Mouse (Mus musculus): ENCODE data around the gene Naa25. TPM values are rescaled to one million over a fixed set of nuclear protein-coding genes. Genes with fewer than 3 reads are reported as not detected.

Gene Naa25
- polyA plus RNA-seq, 1 experiment from 2014 or later: 55.0 TPM

DNA sequence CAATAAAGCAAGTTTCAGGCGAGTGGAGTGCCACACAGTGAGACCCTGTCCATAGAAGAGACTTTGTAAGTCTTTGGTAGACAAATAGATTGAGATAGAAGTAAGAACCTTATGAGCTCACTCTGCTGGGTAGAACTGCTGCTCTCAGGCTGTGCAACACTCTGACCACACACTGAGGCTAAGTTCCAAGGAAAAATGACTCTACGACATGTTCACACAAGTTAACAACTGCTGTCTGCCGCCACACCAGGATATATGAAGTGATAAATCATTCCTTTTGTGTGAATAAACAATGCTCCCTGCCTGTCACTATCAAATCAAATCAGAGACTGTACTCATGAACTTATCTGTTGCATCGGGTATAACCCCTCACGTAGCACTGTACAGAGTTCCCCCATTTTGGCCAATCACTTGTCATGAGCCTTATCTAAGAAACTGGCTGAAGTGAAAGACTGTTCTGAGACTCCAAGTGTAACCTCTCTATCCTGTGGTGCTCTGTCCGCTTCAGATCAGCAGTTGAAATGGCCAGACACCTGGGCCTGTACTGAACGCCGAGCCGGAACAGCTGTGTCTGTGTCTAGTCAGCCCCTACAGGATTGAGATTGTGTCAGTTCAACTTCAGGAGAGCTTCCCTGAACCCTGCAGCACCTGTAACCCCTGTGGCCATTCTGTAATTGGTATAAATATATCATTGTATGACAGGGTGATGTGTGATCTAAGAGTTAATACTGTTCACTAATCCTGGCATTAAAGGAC, 58.0 kb downstream of the Naa25 start:
- ATAC-seq: no peak
- Histone ChIP-seq H3K4me2 (ENCODE audit: low read length) (no peak overlapping the region), H3K4me1 (ENCODE audit: control insufficient read depth, insufficient read depth, low read length) (peaks cover 7% of the 10 kb centered on the region; the same call in 1 of the 2 replicates), H3K27ac (ENCODE audit: low read length) (no peak overlapping the region), H3K9ac (ENCODE audit: low read depth, low read length) (no peak overlapping the region), H3K36me3 (ENCODE audit: control insufficient read depth, insufficient read depth, low read length) (no peaks in the 10 kb centered on the region), H3K9me3 (replicated peaks; ENCODE audit: control insufficient read depth, low read length, poor library complexity, severe bottlenecking) (no peaks in the 10 kb centered on the region), H3K27me3 (ENCODE audit: control insufficient read depth, insufficient read depth, low read depth, low read length) (no peaks in the 10 kb centered on the region), H3K4me3 (ENCODE audit: low read depth, low read length) (no peak overlapping the region)
- WGBS: 84% methylated on average over 9 of the region's 9 CpGs

DNA sequence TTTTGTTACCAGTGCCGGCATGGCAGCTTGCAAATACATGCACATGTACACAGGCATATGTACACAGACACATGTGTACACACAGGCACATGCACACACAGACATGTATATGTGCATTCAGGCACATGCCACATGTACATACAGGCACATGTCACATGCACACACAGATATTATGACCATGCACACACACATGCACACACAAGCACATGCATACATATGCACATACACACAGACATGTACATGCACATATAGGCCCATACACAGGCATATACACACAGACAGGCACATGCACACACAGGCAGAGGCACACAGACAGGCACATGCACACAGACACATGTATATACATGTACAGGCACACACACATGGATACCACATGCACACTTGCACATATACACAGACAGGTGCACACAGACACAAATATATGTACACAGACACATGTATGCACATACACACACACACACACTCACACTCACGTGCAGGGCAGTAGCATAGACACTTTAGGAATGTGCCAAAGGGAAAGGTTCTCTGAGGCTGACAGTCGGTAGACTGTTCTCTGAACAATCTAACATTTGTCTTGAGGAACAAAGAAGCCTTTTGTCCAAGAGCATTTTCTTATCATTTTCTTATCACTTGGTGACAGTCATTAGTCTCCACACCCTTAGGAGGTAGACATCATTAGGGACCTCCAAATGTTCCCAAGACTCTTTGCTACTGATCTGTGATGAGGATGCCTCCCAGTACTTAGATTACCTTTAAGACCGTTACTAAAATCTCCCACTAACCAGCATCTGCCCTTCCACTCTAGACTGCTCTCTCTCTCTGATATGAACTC, 63.8 kb downstream of the Naa25 start:
- ATAC-seq: no peak
- Histone ChIP-seq H3K9me3 (replicated peaks; ENCODE audit: control insufficient read depth, low read length, poor library complexity, severe bottlenecking) (no peaks in the 10 kb centered on the region), H3K4me1 (ENCODE audit: control insufficient read depth, insufficient read depth, low read length) (no peaks in the 10 kb centered on the region), H3K36me3 (ENCODE audit: control insufficient read depth, insufficient read depth, low read length) (no peaks in the 10 kb centered on the region), H3K27ac (ENCODE audit: low read length) (no peak overlapping the region), H3K27me3 (ENCODE audit: control insufficient read depth, insufficient read depth, low read depth, low read length) (no peaks in the 10 kb centered on the region), H3K9ac (ENCODE audit: low read depth, low read length) (no peak overlapping the region), H3K4me3 (ENCODE audit: low read depth, low read length) (no peak overlapping the region), H3K4me2 (ENCODE audit: low read length) (no peak overlapping the region)
- 68% methylated on average over 4 of the region's 4 CpGs for WGBS

DNA sequence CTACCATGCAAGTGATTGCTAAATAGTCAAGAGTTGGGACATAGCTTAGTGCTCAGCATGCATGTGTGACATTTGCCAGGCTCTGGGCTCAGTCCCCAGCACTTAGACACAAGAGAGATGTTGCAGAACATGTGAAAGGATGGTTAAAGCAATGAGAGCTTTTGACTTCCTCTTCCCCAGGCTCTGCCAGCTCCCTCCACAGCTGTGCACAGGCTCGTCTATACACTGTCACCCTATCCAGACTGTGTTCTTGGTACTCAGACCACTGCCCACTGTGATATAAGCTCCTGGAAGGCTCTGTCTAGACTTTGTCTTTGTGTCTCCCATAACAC, 64.4 kb downstream of the Naa25 start:
- Histone ChIP-seq H3K9me3 (replicated peaks; ENCODE audit: control insufficient read depth, low read length, poor library complexity, severe bottlenecking) (no peaks in the 10 kb centered on the region), H3K4me2 (ENCODE audit: low read length) (no peak overlapping the region), H3K9ac (ENCODE audit: low read depth, low read length) (no peak overlapping the region), H3K27me3 (ENCODE audit: control insufficient read depth, insufficient read depth, low read depth, low read length) (no peaks in the 10 kb centered on the region), H3K4me1 (ENCODE audit: control insufficient read depth, insufficient read depth, low read length) (no peaks in the 10 kb centered on the region), H3K27ac (ENCODE audit: low read length) (no peak overlapping the region), H3K36me3 (ENCODE audit: control insufficient read depth, insufficient read depth, low read length) (no peaks in the 10 kb centered on the region), H3K4me3 (ENCODE audit: low read depth, low read length) (no peak overlapping the region)
- ATAC-seq: no peak
- 39% methylated on average over 1 of the region's 1 CpGs for WGBS

DNA sequence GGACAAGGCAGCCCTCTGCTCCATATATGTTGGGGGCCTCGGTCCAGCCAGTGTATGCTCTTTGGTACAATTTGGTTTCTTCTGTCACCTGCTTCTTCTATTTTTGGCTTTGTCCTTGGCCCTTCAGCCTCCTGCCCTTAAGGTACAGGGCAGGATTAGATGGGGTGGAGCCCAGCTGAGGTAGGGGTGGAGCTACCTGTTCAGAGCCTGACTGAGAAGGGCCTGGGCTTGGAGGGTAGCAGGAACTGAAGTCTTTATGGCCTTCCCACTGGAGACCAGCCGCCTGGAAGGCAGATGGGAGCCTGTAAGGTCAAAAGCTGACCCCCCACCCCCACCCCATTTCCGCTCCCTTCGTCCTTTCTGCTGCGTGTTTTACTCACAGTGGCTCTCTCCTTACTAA, 65.2 kb downstream of the Naa25 start:
- WGBS: 66% methylated on average over 5 of the region's 5 CpGs

DNA sequence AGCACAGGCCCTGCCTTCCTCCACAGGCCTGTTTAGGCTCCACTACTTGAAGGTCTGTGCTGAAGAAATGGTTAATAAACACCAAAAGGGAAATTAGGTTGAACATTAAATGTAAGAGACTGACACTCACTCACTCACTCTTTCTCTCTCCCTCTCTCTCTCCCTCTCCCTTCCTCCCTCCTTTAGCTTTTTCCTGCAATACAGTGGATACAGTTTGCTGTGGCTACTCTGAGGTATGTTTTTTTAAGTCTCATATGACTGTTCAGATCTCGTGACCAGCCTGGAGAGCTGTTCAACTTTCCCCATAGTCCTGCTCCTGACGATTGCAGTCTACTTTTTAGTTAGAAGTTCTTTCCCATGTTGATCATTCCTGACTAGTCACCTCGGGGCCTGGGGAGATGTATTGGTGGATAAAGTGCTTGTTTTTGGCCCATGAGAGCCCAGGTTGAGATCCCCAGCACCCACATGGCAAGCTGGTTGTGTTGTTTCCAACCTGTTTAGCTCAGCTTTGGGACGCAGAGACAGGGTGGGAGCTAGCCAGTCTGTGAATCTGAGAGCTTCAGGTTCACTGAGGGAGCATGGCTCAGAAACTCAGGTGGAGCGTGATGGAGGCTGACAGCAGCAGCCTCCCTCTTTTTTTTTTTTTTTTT, 66.0 kb downstream of the Naa25 start:
- no peak overlapping the region for H3K4me2 ChIP-seq (ENCODE audit: low read length)
- H3K4me3 ChIP-seq (ENCODE audit: low read depth, low read length): no peak overlapping the region
- no peaks in the 10 kb centered on the region for H3K9me3 ChIP-seq (replicated peaks; ENCODE audit: control insufficient read depth, low read length, poor library complexity, severe bottlenecking)
- no peaks in the 10 kb centered on the region for H3K36me3 ChIP-seq (ENCODE audit: control insufficient read depth, insufficient read depth, low read length)
- no peaks in the 10 kb centered on the region for H3K4me1 ChIP-seq (ENCODE audit: control insufficient read depth, insufficient read depth, low read length)
- 71% methylated on average over 5 of the region's 5 CpGs for WGBS
- no peak for ATAC-seq
- H3K27me3 ChIP-seq (ENCODE audit: control insufficient read depth, insufficient read depth, low read depth, low read length): no peaks in the 10 kb centered on the region
- no peak overlapping the region for H3K9ac ChIP-seq (ENCODE audit: low read depth, low read length)
- H3K27ac ChIP-seq (ENCODE audit: low read length): no peak overlapping the region

More for the DNA sequence above, 65.2 kb downstream of the Naa25 start:
- Histone ChIP-seq H3K36me3 (ENCODE audit: control insufficient read depth, insufficient read depth, low read length) (no peaks in the 10 kb centered on the region), H3K9ac (ENCODE audit: low read depth, low read length) (no peak overlapping the region), H3K9me3 (replicated peaks; ENCODE audit: control insufficient read depth, low read length, poor library complexity, severe bottlenecking) (no peaks in the 10 kb centered on the region), H3K27ac (ENCODE audit: low read length) (no peak overlapping the region), H3K4me2 (ENCODE audit: low read length) (no peak overlapping the region), H3K27me3 (ENCODE audit: control insufficient read depth, insufficient read depth, low read depth, low read length) (no peaks in the 10 kb centered on the region), H3K4me1 (ENCODE audit: control insufficient read depth, insufficient read depth, low read length) (no peaks in the 10 kb centered on the region), H3K4me3 (ENCODE audit: low read depth, low read length) (no peak overlapping the region)
- no peak for ATAC-seq

DNA sequence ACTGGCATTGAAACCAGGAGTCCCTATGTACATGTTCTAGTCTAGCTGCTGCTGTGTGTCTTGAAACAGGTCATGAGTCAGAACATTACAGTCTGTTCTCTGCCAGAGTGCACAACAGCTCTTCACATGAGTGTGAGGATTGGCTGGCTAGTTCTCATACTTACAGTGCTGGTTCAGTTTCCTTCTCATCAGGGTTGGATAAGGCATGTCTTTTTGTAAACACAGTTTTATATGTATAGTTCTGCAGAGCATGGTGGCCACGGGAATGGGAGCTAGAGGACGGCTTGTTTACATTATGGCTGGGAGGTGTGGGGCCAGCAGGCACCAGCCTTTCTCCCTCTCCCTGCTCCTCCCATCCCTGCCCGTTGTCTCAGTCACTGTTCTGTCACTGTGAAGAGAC, 71.8 kb downstream of the Naa25 start:
- no peak for ATAC-seq

DNA sequence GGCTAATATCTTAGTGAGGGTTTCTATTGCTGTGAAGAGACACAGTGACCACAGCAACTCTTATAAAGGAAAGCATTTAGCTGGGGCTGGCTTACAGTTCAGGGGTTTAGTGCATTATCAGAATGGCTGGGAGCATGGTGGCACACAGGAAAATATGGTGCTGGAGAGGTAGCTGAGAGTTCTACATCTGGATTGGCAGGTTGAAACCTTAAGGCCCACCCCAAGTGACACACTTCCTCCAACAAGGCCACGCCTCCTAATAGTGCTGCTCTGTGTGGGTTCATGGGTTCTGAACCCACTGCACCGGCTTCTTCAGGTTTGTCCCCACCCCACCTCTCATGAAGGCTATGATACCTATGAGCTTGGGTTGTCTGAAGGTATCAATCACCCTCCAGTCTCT, 74.7 kb downstream of the Naa25 start:
- Histone ChIP-seq H3K27ac (ENCODE audit: low read length) (no peak overlapping the region), H3K27me3 (ENCODE audit: control insufficient read depth, insufficient read depth, low read depth, low read length) (no peaks in the 10 kb centered on the region), H3K4me1 (ENCODE audit: control insufficient read depth, insufficient read depth, low read length) (no peaks in the 10 kb centered on the region), H3K9ac (ENCODE audit: low read depth, low read length) (no peak overlapping the region), H3K9me3 (replicated peaks; ENCODE audit: control insufficient read depth, low read length, poor library complexity, severe bottlenecking) (no peaks in the 10 kb centered on the region), H3K4me2 (ENCODE audit: low read length) (no peak overlapping the region), H3K4me3 (ENCODE audit: low read depth, low read length) (no peak overlapping the region), H3K36me3 (ENCODE audit: control insufficient read depth, insufficient read depth, low read length) (no peaks in the 10 kb centered on the region)
- no peak for ATAC-seq
- 89% methylated on average over 2 of the region's 2 CpGs for WGBS

More for the DNA sequence above, 71.8 kb downstream of the Naa25 start:
- no peaks in the 10 kb centered on the region for H3K36me3 ChIP-seq (ENCODE audit: control insufficient read depth, insufficient read depth, low read length)
- H3K9me3 ChIP-seq (replicated peaks; ENCODE audit: control insufficient read depth, low read length, poor library complexity, severe bottlenecking): no peaks in the 10 kb centered on the region
- H3K4me2 ChIP-seq (ENCODE audit: low read length): no peak overlapping the region
- H3K4me1 ChIP-seq (ENCODE audit: control insufficient read depth, insufficient read depth, low read length): no peaks in the 10 kb centered on the region
- H3K9ac ChIP-seq (ENCODE audit: low read depth, low read length): no peak overlapping the region
- 59% methylated on average over 3 of the region's 3 CpGs for WGBS
- no peak overlapping the region for H3K4me3 ChIP-seq (ENCODE audit: low read depth, low read length)
- H3K27me3 ChIP-seq (ENCODE audit: control insufficient read depth, insufficient read depth, low read depth, low read length): no peaks in the 10 kb centered on the region
- H3K27ac ChIP-seq (ENCODE audit: low read length): no peak overlapping the region

DNA sequence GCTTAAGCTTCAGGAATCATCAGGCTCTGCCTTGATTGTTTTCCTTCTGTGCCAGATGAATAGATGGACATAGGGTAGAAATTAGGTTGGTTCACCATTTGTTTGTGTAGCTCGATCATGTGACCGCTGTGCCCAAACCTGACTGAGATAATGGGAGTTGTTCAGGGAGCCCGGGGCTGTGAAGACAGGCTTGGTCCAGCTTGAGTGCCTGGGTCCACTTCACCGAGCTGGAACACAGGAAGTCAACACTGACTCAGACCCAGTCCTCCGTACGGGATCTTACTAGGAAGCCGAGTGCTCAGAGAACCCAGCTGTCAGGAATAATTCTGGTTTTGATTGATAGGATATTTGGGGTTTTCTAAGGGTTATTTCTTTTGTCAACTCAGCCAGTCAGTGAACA, 76.9 kb downstream of the Naa25 start:
- no peak for ATAC-seq
- H3K36me3 ChIP-seq (ENCODE audit: control insufficient read depth, insufficient read depth, low read length): no peaks in the 10 kb centered on the region
- H3K4me1 ChIP-seq (ENCODE audit: control insufficient read depth, insufficient read depth, low read length): no peaks in the 10 kb centered on the region
- 65% methylated on average over 7 of the region's 7 CpGs for WGBS
- no peak overlapping the region for H3K9ac ChIP-seq (ENCODE audit: low read depth, low read length)
- H3K4me3 ChIP-seq (ENCODE audit: low read depth, low read length): no peak overlapping the region
- no peaks in the 10 kb centered on the region for H3K9me3 ChIP-seq (replicated peaks; ENCODE audit: control insufficient read depth, low read length, poor library complexity, severe bottlenecking)
- H3K27me3 ChIP-seq (ENCODE audit: control insufficient read depth, insufficient read depth, low read depth, low read length): no peaks in the 10 kb centered on the region
- no peak overlapping the region for H3K4me2 ChIP-seq (ENCODE audit: low read length)
- no peak overlapping the region for H3K27ac ChIP-seq (ENCODE audit: low read length)

DNA sequence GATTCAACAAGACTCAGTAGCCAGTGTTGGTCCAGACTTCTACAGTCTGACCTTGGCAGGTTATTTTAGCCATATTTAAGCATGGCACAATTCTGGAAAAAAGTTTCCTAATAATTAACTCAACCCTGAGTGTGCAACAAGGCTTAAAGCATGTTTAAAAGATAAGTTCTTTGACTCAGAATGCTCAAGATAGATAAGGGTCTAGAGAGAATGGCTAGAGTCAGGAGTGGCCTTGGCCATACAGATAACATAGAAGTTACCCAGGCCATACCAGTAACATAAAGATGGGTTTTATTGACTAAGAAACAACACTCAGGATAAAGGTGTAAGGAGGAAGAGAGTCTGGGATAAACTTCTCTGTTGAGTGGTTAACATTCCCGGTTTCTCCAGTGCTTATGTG, 78.3 kb downstream of the Naa25 start:
- H3K9me3 ChIP-seq (replicated peaks; ENCODE audit: control insufficient read depth, low read length, poor library complexity, severe bottlenecking): no peaks in the 10 kb centered on the region
- no peak overlapping the region for H3K9ac ChIP-seq (ENCODE audit: low read depth, low read length)
- no peaks in the 10 kb centered on the region for H3K4me1 ChIP-seq (ENCODE audit: control insufficient read depth, insufficient read depth, low read length)
- no peaks in the 10 kb centered on the region for H3K36me3 ChIP-seq (ENCODE audit: control insufficient read depth, insufficient read depth, low read length)
- no peak overlapping the region for H3K4me3 ChIP-seq (ENCODE audit: low read depth, low read length)
- H3K27me3 ChIP-seq (ENCODE audit: control insufficient read depth, insufficient read depth, low read depth, low read length): no peaks in the 10 kb centered on the region
- no peak overlapping the region for H3K27ac ChIP-seq (ENCODE audit: low read length)
- WGBS: 82% methylated on average over 1 of the region's 1 CpGs
- ATAC-seq: no peak
- no peak overlapping the region for H3K4me2 ChIP-seq (ENCODE audit: low read length)
